Mouse (Mus musculus): Measurements from ENCODE around the gene Dph1.

The Dph1 gene

GRCm38 (mm10) chr11:75190905-75191441 lies at the start of gene Dph1:
Gene Dph1, minus strand, starts transcription at chr11:75191241.
- no peak for DNase-seq (ENCODE audit: low read depth)

GRCm38 (mm10) chr11:75240158-75240934 lies 49.3 kb upstream of the Dph1 start:
- DNase-seq (ENCODE audit: low read depth), result no peak

- no peak for DNase-seq (ENCODE audit: low read depth)
These were observed 43.7 kb upstream of the Dph1 start for GRCm38 (mm10) chr11:75234745-75235144.

- DNase-seq (ENCODE audit: low read depth), result no peak
These were observed 41.4 kb upstream of the Dph1 start for GRCm38 (mm10) chr11:75232434-75232833.

- DNase-seq (ENCODE audit: low read depth), result no peak
These were observed 40.7 kb upstream of the Dph1 start for GRCm38 (mm10) chr11:75231756-75232155.

- DNase-seq (ENCODE audit: low read depth), result no peak
These were observed 39.3 kb upstream of the Dph1 start for GRCm38 (mm10) chr11:75230272-75230760.

- DNase-seq (ENCODE audit: low read depth), result no peak
These were observed 38.2 kb upstream of the Dph1 start for GRCm38 (mm10) chr11:75229289-75229688.

GRCm38 (mm10) chr11:75227632-75228031 lies 36.6 kb upstream of the Dph1 start:
- no peak for DNase-seq (ENCODE audit: low read depth)

GRCm38 (mm10) chr11:75224835-75225234 lies 33.8 kb upstream of the Dph1 start:
- no peak for DNase-seq (ENCODE audit: low read depth)

- DNase-seq (ENCODE audit: low read depth), result no peak
These were observed 33.0 kb upstream of the Dph1 start for GRCm38 (mm10) chr11:75224062-75224461.

- no peak for DNase-seq (ENCODE audit: low read depth)
These were observed 29.6 kb upstream of the Dph1 start for GRCm38 (mm10) chr11:75220517-75221145.

GRCm38 (mm10) chr11:75220115-75220514 lies 29.1 kb upstream of the Dph1 start:
- no peak for DNase-seq (ENCODE audit: low read depth)

- no peak for DNase-seq (ENCODE audit: low read depth)
These were observed 23.3 kb upstream of the Dph1 start for GRCm38 (mm10) chr11:75214081-75214950.

GRCm38 (mm10) chr11:75213372-75214080 lies 22.5 kb upstream of the Dph1 start:
- no peak for DNase-seq (ENCODE audit: low read depth)

- no peak for DNase-seq (ENCODE audit: low read depth)
These were observed 21.8 kb upstream of the Dph1 start for GRCm38 (mm10) chr11:75212876-75213275.

GRCm38 (mm10) chr11:75212031-75212667 lies 21.1 kb upstream of the Dph1 start:
- no peak for DNase-seq (ENCODE audit: low read depth)

GRCm38 (mm10) chr11:75210755-75211154 lies 19.7 kb upstream of the Dph1 start:
- DNase-seq (ENCODE audit: low read depth), result no peak

- DNase-seq (ENCODE audit: low read depth), result no peak
These were observed 19.1 kb upstream of the Dph1 start for GRCm38 (mm10) chr11:75210093-75210492.

GRCm38 (mm10) chr11:75209363-75209762 lies 18.3 kb upstream of the Dph1 start:
- DNase-seq (ENCODE audit: low read depth), result no peak

GRCm38 (mm10) chr11:75206347-75206746 lies 15.3 kb upstream of the Dph1 start:
- DNase-seq (ENCODE audit: low read depth), result no peak

GRCm38 (mm10) chr11:75204472-75204871 lies 13.4 kb upstream of the Dph1 start:
- no peak for DNase-seq (ENCODE audit: low read depth)
